ENCODE assay signal across 10 mouse cellular contexts in the genomic region with DNA sequence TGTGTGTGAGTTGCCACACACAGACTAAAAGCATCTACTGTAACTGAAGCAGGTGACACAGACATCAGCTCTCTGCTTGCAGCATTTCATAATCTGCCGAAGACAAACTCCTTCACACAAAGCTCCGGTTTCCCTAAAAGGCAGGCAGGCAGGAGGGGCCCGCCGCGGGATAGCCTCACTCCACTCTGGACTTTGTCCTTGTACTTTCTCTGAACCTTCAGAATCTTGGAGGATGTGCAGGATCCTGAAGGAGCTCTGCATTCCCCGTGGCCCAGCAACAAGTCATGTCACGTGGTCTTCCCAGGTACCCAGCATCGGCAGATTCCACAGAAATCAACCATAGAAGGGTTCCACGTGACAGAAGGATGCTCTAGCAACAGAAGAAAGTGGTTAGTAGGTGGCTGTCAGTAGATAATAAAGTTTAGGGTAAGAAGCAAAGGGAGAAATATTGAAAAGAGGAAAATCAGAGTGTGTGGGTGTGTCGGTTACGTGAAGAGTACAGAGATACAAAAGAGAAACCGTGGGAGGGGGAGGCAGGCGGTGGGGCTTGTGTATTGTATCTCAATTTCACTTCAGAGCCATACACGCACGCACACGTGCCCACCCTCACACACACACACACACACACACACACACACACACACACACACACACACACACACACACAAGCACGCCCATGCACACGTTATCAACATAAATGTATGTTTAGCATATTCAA. TPM values are rescaled to one million over a fixed set of nuclear protein-coding genes. Genes with fewer than 3 reads are reported as not detected.
DNase-seq lines count a peak whose midpoint lies in the region.
"Had no signal": no experiment of that assay in that cellular context is flagged by ENCODE, and none has a peak within 500 bp of the region (broad histone marks: within the 10 kb centered on the region; RNA-seq: fewer than 3 reads in every experiment).

No protein-coding gene starts in this region.

- peak; percentile 12 for DNase-seq in kidney, adult 11 months
- no peak for DNase-seq in kidney, adult 8-10 months
- DNase-seq in testis, postnatal 14 days (ENCODE audit: low spot score): peak; percentile 23
- DNase-seq in testis, postnatal 10 days (ENCODE audit: low spot score): no peak
- DNase-seq in left cerebral cortex, adult 9 months (ENCODE audit: low spot score in 2 of 2): peak; percentile 54 to 60
- no peak for DNase-seq in gastrocnemius, postnatal 4 days (ENCODE audit: low spot score in 2 of 2)
- no peak for DNase-seq in retina, postnatal 1 day
- DNase-seq: cerebellum, adult 11-12 months; lung, postnatal 10 days had no signal

RNA-seq across cellular contexts. Expression of gene Spata3, which starts 16.6 kb away (rescaled TPM):
- total RNA-seq in gastrocnemius, postnatal 4 days (2021): not detected
- total RNA-seq: common myeloid progenitor, adult 5-6 weeks had no signal

RNA-seq across cellular contexts. Expression of gene Gpr55, which starts 39.2 kb away (rescaled TPM):
- total RNA-seq in gastrocnemius, postnatal 4 days (2021): not detected
- total RNA-seq: common myeloid progenitor, adult 5-6 weeks had no signal

RNA-seq across cellular contexts. Expression of gene 2810459M11Rik, which starts 45.7 kb away (rescaled TPM):
- total RNA-seq in gastrocnemius, postnatal 4 days (2021): under 1 TPM; 0.23 to 0.27 TPM

Comparison
In these comparisons a context has a peak if more than half of its experiments do, and no peak if none do; other contexts are left out.
1. DNase-seq: peak in kidney, adult 11 months (single experiment), testis, postnatal 14 days (single experiment) and left cerebral cortex, adult 9 months (2 of 2); none in kidney, adult 8-10 months (0 of 2), testis, postnatal 10 days (single experiment), gastrocnemius, postnatal 4 days (0 of 2) and retina, postnatal 1 day (single experiment).